Mouse (Mus musculus) cortical plate, adult 2 months (tissue): ENCODE measurements around the gene Hcn2.

ENCODE experiments used
- CTCF ChIP-seq: fragments of 200-500 bp; IDR thresholded peaks from 2 replicates; pipeline ENCODE4 v1.5.1; 2011; ENCODE audit warnings: mild to moderate bottlenecking, control low read depth, low read length; ENCODE audit not compliant: insufficient read depth; ENCODE audit errors: extremely low read depth
- POLR2A ChIP-seq: fragments of 200-500 bp; IDR thresholded peaks from 2 replicates; pipeline ENCODE4 v1.6.1; 2011; ENCODE audit warnings: mild to moderate bottlenecking, low read length, control low read depth; ENCODE audit not compliant: insufficient read depth; ENCODE audit errors: extremely low read depth

- TF ChIP-seq CTCF (no peak), POLR2A (no peak)
Measured at GRCm38 (mm10) chr10:79717640-79718357, 1.4 kb downstream of the Hcn2 start.
